Mouse (Mus musculus) liver, adult (tissue): Measurements from ENCODE around the gene Tbc1d9b.

Source experiments
- GATA4 ChIP-seq: IDR thresholded peaks from 2 replicates; pipeline ENCODE4 v1.6.1; 2014; ENCODE audit warnings: mild to moderate bottlenecking, low read length; ENCODE audit not compliant: insufficient replicate concordance

The Tbc1d9b gene

DNA sequence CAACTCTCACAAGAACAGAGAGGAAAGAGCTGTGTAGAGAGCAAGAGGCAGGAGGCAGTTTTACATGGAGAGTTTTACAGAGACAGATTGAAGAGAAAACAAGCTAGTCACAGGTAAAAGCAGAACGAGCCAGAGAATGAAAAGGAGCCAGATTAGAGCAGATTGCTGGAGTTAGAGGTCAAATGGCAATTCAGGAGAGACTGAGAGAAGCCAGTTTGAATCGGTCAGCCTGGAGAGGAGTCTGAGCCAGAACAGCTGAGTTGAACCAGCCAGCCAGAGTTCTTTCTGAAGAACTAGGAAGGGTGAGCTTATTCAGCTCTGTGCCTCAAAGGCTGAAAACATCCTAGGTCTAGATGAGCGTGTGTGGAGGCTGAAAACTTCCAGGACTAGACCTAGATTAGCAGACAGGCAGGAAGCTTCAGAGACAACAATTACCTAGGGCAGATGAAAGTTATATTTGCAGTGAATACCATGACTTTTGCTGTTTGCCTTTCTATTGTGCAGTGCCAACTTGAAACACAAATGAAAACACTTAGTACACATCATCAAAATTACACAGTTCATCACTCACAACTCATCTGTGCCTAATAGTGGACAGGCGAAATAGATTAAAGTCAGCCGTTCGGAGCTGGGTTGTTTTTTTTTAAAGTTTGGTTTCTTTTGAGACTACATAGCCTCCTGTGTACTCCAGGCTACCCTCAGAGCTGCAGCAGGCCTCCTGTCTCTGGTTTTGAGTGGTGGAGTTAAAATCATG is 49.5 kb downstream of the Tbc1d9b start:
- TF ChIP-seq GATA4 = no peak

DNA sequence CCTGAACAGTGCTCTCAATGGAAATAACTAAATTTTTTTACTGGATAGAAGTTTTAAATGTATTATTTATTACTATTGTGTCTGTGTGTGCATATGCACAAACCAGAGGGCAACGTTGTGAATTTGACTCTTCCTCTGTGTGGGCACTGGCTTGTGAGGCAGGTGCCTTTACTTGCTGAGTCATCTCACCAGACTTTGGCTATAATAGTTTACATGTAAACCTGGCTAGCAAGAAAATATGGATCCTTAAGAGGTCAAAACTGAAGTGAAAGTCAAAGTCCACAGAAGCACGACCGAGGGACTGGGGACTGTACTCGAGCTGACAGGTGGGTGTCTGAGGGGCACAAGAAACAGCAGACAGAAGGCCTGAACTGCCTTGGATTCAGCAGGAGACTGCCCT is 51.5 kb downstream of the Tbc1d9b start:
- TF ChIP-seq GATA4 = no peak

DNA sequence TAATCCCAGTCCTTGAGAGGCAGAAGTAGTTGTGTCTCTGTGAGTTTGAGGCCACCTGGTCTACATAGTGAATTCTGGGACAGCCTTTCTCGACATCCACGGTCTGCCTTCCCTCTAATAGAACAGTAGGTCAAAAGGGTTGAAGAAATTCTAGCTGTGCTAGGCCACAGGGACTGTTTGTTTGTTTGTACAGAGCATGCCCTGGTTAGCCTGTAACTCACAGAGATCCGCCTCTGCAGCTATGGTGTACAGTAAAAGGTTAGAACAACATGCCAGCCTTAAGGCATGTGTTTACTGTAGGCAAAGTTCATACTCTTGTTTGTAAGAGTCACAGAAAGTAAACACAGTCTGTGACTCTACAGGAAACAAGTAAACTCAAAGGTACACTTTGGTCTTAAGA is 53.6 kb downstream of the Tbc1d9b start:
- no peak for TF ChIP-seq GATA4

DNA sequence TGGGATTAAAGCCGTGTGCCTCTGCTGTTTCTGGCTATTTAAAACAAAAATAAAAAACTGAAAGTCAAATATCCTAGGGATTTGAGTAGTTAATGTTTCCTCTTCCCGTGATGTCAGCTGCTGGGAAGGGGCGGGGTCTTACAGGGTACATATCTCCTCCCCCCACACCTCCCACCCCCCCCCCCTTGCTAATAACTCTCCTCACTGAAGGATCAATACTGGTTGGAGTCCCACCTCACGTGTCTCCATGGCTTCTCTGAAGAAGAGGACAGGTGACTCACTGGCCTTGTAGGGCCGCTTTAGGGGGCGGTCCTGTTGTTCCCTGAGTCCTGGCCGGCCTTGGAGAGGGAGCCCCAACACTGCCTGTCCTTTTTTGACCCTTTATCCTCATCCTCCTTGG is 57.5 kb downstream of the Tbc1d9b start:
- no peak for TF ChIP-seq GATA4

DNA sequence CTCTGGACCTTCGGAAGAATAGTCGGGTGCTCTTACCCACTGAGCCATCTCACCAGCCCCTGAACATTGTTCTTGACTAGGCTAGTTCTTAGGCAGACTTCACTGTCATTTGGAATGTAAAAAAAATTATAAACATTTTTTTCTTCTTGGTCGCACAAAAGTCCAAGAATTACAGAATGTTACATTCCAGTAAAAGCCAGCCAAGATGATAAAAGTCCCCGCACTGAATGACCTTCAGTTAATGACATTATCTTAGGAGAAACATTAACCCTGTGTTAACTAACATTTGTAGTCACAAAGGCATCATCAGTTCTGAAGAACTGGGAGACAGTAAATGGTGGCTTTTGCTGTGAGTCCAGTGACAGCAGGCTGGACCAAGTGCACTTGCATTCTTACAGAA is 59.2 kb downstream of the Tbc1d9b start:
- no peak for TF ChIP-seq GATA4

DNA sequence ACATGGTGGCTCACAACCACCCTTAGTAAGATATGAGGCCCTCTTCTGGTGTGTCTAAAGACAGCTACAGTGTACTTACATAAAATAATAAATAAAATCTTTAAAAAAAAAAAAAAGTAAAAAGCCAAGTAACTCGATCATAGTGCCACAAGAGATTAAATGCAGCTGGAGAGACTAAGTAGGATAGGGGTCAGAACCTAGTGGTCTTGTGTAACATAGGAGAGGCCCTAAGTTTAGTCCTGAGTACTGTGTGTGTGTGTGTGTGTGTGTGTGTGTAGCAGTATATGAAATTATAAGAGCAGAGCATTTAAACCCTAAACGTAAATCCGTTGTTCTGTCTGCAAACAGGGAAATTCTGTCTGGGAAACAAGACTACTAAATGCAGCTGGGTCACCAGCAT is 61.1 kb downstream of the Tbc1d9b start:
- no peak for TF ChIP-seq GATA4

DNA sequence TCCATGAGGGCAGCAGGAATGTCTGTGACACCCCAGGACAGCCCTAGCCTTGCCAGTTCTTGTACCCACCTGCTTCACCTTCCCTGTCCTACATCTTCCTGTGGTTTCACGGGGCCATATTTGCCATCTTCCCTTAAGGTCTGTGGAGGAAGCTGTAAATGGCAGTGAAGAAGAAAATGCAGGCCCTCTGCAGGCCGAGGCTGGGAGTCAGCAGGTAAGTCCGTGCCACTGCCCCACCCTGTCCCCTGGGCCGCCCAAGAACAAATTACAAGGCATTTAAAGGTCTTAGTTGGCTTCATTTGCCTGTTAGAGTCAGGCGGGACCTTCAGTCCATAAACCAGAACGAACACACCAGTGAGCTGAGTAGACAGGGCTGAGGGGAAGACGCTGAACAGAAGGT is 62.9 kb downstream of the Tbc1d9b start:
- no peak for TF ChIP-seq GATA4

DNA sequence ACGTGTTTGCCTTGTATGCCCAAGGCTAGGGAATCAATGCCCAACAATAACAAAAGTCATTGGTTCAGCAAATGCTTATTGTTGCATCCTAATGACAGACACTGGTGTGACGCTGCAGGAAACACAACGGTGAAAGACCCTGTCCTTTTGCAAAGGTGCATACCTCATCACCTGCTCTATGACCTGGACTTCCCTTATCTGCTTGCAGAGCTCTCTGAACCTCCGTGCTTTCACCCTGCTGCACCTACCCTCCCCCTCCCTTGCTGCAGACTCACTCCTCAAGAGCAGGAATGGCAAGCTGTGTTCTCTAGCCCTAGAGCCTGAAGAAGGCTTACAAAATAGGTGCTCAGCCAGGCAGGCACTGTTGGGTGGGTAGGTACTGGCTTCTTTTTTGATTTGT is 63.6 kb downstream of the Tbc1d9b start:
- TF ChIP-seq GATA4 = peak; percentile 99; the same call in 1 of the 2 replicates

DNA sequence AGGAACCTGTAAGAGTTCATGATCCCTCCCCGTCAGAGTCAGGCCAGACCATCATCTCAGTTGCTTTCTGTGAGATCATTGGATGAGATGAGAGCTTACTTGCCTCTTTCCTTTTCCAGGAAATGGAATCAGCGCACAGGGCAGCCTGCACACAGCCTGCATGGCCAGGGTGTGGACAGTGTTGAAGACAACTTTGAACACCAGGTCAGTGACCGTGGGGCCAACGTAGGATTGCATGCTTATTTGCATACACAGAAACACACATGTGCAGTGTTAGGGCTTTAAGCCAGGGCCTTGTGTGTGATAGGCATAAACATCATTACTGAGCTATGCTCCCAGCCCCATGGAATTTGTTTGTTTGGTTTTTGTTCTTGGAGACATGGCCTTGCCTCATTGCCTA is 66.3 kb downstream of the Tbc1d9b start:
- TF ChIP-seq GATA4 = no peak; the same call in 1 of the 2 replicates

DNA sequence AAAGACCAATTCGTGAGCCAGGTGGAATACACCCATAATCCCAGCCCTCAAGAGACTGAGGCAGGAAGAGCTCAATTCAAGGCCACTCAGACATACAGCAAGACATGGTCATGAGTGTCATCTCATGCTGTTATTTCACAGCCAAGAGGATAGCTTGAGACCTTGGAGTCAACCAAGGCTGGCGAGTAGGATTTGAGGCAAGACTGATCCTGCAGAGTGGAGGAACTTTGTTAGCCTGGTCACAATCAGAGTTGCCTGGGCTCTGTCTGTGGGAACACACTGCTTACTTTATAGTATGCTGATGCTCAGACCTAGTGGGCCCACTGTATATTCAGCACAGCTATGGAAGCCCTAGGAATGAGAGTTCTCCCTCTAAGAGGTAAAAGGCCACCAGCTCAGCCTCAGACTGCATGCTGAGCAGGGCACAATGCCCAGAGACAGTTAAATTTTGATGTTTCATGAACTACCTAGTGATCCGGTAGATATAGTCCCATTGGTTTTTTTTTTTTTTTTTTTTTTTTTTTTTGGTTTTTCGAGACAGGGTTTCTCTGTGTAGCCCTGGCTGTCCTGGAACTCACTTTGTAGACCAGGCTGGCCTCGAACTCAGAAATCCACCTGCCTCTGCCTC is 67.1 kb downstream of the Tbc1d9b start:
- TF ChIP-seq GATA4 = no peak

DNA sequence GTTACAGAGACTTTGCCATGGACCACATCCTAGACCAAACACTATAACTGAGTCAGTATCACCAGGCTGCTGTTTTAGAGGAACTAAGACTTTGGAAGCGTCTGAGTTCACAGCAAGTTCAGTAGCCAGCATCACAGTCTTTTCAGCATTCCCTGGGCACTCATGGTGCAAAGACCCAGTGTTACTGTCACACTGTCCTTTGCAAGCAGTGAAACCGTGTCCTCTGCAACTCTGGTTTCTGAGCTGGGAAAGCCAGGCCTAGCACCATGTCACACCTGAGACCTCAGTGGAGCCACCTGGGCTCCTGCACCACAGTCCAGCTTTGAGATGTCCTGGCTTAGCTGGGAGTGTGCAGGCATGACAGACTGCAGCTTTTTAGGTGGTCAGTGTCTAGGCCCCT is 67.7 kb downstream of the Tbc1d9b start:
- TF ChIP-seq GATA4 = no peak

DNA sequence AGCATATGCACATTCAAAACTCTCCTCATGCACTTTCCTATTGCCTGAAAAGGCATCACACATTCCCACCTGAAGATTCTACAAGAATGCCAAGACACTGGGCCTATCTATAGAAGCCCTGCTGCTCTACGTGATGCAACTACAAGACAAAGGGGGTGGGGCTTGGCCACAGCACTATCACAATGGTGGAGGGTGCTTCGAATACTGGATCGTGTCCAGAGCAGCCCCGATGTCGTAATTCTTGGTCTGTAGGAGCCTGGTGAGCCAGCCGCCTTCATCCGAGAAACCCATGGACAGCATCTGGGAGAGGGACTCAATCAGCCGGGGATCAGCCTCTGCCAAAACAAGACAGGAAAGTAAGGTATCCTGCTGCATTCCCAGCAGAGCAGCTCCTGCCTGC is 69.4 kb downstream of the Tbc1d9b start:
- TF ChIP-seq GATA4 = no peak

DNA sequence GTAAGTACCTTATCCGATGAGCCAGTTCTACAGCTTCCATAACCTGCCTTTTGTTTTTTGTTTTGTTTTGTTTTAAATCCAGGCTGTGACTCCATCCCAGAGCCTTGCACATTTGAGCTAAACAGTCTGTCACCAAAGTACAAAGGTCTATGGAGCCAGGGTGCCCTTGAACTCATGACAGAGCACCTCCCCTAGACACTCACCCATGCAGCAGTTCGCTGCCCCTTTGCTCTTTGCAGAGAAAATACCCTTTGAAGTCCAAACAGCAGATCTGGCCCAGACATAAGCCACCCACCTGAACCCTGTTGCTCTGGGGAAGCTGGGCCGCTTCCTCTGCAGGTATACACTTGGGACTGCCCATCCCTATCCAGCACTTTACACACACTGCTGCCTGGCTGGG is 70.4 kb downstream of the Tbc1d9b start:
- TF ChIP-seq GATA4 = no peak

DNA sequence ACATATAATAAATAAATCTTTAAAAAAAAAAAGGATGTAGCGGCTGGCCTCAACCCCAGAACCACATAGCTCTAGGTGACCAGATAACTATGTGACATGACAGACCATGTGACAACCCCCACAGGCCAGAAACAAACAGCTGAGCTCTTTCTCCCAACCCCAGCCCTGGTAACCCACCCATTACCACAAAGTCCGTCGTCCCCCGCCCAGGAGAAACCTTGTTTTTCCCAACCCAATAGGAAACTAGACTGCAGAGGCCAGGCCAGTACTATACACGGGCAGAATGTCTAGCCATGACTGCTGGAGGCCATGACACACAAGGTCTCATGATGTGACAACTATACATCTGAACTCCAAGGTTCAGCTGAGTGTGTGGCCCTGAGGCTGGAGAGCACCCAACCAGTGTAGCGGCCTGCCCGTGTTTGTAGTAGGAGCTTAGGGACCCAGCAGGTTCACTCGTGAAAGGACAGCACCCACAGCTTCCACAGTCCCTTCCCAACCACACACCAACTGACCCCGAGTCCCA is 72.2 kb downstream of the Tbc1d9b start:
- TF ChIP-seq GATA4 = no peak

DNA sequence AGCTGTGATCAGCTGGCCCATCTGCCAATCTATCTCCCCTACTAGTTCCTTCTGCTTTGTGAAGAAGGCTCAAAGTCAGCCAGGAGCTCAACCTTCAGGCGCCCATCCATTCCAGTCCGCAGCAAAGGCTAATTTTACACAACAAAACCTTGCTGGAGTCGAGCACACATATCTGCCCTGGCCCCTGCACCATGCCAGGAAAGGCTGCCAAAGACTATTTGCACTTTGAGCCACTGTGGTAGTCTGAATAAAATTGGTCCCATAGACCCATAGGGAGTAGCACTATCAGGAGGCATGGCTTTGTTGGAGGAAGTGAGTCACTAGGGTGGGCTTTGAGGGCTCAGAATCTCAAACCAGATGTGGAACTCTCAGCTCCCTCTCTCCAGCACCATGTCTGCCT is 74.2 kb downstream of the Tbc1d9b start:
- TF ChIP-seq GATA4 = no peak

DNA sequence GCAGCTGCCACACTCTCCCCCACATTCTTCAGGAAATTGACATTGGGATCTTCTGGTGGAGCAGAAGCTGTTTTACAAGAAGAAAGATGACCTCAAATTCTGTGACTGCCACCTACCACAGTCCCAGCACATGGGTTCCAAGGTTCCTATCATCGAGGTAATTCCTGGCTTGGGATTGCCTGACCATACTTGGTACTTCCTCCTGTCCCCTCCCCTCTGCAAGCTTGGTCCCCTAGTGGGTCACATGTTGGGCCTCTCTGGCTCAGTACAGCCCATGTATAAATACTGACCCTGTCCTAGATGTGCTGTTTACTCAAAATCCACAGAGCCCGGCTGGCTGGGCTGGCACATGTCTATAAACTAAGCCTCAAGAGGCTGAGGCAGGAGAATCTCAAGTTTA is 74.8 kb downstream of the Tbc1d9b start:
- no peak for TF ChIP-seq GATA4

DNA sequence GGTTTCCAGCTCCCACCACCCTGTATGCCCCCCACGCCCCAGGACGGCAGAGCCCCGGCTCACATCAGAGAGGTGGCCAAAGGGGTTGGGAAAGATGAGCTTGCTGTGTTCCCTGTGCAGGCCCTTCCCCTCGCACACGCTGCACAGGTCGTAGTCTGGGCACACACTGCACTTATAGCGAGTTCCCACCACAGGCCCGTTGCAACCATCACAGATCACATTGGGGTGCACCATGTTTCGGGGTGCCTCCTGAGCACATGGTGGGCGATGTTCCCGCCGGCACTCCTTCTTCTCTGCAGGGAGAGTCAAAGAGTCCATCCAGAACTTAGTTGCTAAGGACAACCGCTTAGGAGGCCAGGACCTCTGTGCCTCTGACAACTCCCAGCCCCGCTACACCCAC is 76.1 kb downstream of the Tbc1d9b start:
- TF ChIP-seq GATA4 = no peak
